Mouse (Mus musculus): ENCODE results near the gene Gm14085. TPM values are rescaled to one million over a fixed set of nuclear protein-coding genes. Genes with fewer than 3 reads are reported as not detected.
A peak's percentile ranks its signal among the peaks of the same experiment; 100 is the strongest.

The Gm14085 gene
- total and polyA plus RNA-seq, 3 experiments, result 0.07 to 0.08 TPM; not detected in 1

GRCm38 (mm10) chr2:122558317-122558716 lies 73.6 kb downstream of the Gm14085 start:
- peak; percentile 26 for DNase-seq

- no peak for DNase-seq
Observed at GRCm38 (mm10) chr2:122561221-122561620, 76.5 kb downstream of the Gm14085 start.

- no peak for DNase-seq
Observed at GRCm38 (mm10) chr2:122562251-122562650, 77.5 kb downstream of the Gm14085 start.

GRCm38 (mm10) chr2:122569439-122569838 lies 84.7 kb downstream of the Gm14085 start:
- DNase-seq, result peak; percentile 52

GRCm38 (mm10) chr2:122570430-122570829 lies 85.7 kb downstream of the Gm14085 start:
- DNase-seq, result no peak

GRCm38 (mm10) chr2:122571326-122571725 lies 86.6 kb downstream of the Gm14085 start:
- DNase-seq, result no peak

- DNase-seq, result no peak
Observed at GRCm38 (mm10) chr2:122572438-122572837, 87.7 kb downstream of the Gm14085 start.

GRCm38 (mm10) chr2:122575470-122575869 lies 90.7 kb downstream of the Gm14085 start:
- DNase-seq, result peak; percentile 87

GRCm38 (mm10) chr2:122576295-122576694 lies 91.6 kb downstream of the Gm14085 start:
- DNase-seq, result peak; percentile 21

GRCm38 (mm10) chr2:122577316-122577715 lies 92.6 kb downstream of the Gm14085 start:
- DNase-seq, result no peak

Other genes with a start within 250 kb of the Gm14085 start
- gene Duox2, start 186.5 kb upstream of the Gm14085 start, total RNA-seq (2021), result under 1 TPM in 1 of 2 experiments, not detected in 1; 0.07 TPM
- 0.04 and 0.06 TPM in 2 replicates for gene Duox2, start 186.5 kb upstream of the Gm14085 start, polyA plus RNA-seq (2012; rRNA removed)
- gene Duoxa2, start 186.0 kb upstream of the Gm14085 start, total RNA-seq (2021), result not detected
- 0.08 TPM in 1 of 2 replicates, not detected in the other for gene Duoxa2, start 186.0 kb upstream of the Gm14085 start, polyA plus RNA-seq (2012; rRNA removed)
- gene Duoxa1, start 171.2 kb upstream of the Gm14085 start, total RNA-seq (2021), result under 1 TPM in 1 of 2 experiments, not detected in 1; 0.31 TPM
- 0.58 and 0.97 TPM in 2 replicates for gene Duoxa1, start 171.2 kb upstream of the Gm14085 start, polyA plus RNA-seq (2012; rRNA removed)
- not detected for gene Duox1, start 169.3 kb upstream of the Gm14085 start, total RNA-seq (2021)
- gene Duox1, start 169.3 kb upstream of the Gm14085 start, polyA plus RNA-seq (2012; rRNA removed), result 0.07 and 0.17 TPM in 2 replicates
- 10 to 100 TPM in 1 of 2 experiments, 1 to 10 TPM in 1; 6.0 to 13.0 TPM for gene Shf, start 115.8 kb upstream of the Gm14085 start, total RNA-seq (2021)
- gene Shf, start 115.8 kb upstream of the Gm14085 start, polyA plus RNA-seq (2012; rRNA removed), result 12.3 and 15.9 TPM in 2 replicates
- 1 to 10 TPM; 1.5 to 2.7 TPM for gene Slc28a2, start 58.5 kb upstream of the Gm14085 start, total RNA-seq (2021)
- 0.83 and 2.0 TPM in 2 replicates for gene Slc28a2, start 58.5 kb upstream of the Gm14085 start, polyA plus RNA-seq (2012; rRNA removed)
- 1 to 10 TPM; 4.4 to 6.6 TPM for gene Gatm, start 126.4 kb downstream of the Gm14085 start, total RNA-seq (2021)
- gene Gatm, start 126.4 kb downstream of the Gm14085 start, polyA plus RNA-seq (2012; rRNA removed), result 2.3 and 3.3 TPM in 2 replicates
- gene AA467197, start 152.0 kb downstream of the Gm14085 start, total RNA-seq (2021), result 1 to 10 TPM; 1.4 to 2.5 TPM
- not detected in 2 replicates for gene AA467197, start 152.0 kb downstream of the Gm14085 start, polyA plus RNA-seq (2012; rRNA removed)
- 10 to 100 TPM; 27.3 to 30.7 TPM for gene Slc30a4, start 217.7 kb downstream of the Gm14085 start, total RNA-seq (2021)
- gene Slc30a4, start 217.7 kb downstream of the Gm14085 start, polyA plus RNA-seq (2012; rRNA removed), result 3.8 and 5.0 TPM in 2 replicates

Measured in adrenal gland, adult 2 months (tissue).